Mouse (Mus musculus): ENCODE data around the gene Sec14l1. TPM values are rescaled to one million over a fixed set of nuclear protein-coding genes. Genes with fewer than 3 reads are reported as not detected.
"Not testable (repeated sequence)": the region's sequence is repeated elsewhere in the genome, so short reads cannot be mapped to it uniquely, and the experiment has no call there.

Sec14l1 gene
- polyA plus RNA-seq, 1 experiment from 2014 or later: 22.3 TPM

- Histone ChIP-seq H3K27me3 (replicated peaks; ENCODE audit: control insufficient read depth, insufficient read depth, low read length) (no peaks in the 10 kb centered on the region), H3K4me2 (ENCODE audit: low read length) (no peak overlapping the region), H3K4me1 (replicated peaks; ENCODE audit: control insufficient read depth, insufficient read depth, low read length) (0 out of 2 replicates have a peak, but pooled peaks cover 10% of the 10 kb centered on the region), H3K27ac (ENCODE audit: low read depth) (peak overlapping the region; percentile 43), H3K36me3 (ENCODE audit: control insufficient read depth, insufficient read depth, low read length) (peaks cover 23% of the 10 kb centered on the region), H3K4me3 (ENCODE audit: low read depth, low read length) (no peak overlapping the region), H3K9me3 (ENCODE audit: control insufficient read depth, low read length) (no peaks in the 10 kb centered on the region), H3K9ac (ENCODE audit: low read length) (no peak overlapping the region)
- ATAC-seq (replicated peaks; ENCODE audit: low FRiP score, low TSS enrichment, low read depth): no peak
- DNase-seq (ENCODE audit: low spot score): no peak
- WGBS: 64% methylated on average over 19 of the region's 19 CpGs
Observed at GRCm38 (mm10) chr11:117083052-117083881, 31.7 kb upstream of the Sec14l1 start.

DNA sequence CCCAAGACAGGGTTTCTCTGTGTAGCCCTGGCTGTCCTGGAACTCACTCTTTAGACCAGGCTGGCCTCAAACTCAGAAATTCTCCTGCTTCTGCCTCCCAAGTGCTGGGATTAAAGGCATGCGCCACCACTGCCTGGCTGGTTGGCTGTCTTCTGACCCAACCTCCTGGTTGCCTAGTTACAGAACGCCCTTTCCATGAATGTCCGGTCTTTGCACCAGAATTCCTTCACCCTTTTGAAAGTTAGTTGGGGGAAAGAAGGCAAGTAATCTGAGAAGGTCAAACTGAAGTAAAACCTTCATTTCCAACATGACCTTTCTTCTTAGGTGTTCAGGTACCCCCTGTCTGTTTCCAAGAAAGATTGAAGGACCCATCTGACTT lies 31.1 kb upstream of the Sec14l1 start:
- H3K4me3 ChIP-seq (ENCODE audit: low read depth, low read length); DNase-seq (ENCODE audit: low spot score); H3K27ac ChIP-seq (ENCODE audit: low read depth); H3K4me2 ChIP-seq (ENCODE audit: low read length); H3K27me3 ChIP-seq (replicated peaks; ENCODE audit: control insufficient read depth, insufficient read depth, low read length); ATAC-seq (replicated peaks; ENCODE audit: low FRiP score, low TSS enrichment, low read depth); H3K9ac ChIP-seq (ENCODE audit: low read length); H3K4me1 ChIP-seq (replicated peaks; ENCODE audit: control insufficient read depth, insufficient read depth, low read length); H3K9me3 ChIP-seq (ENCODE audit: control insufficient read depth, low read length): not testable (repeated sequence)
- WGBS: 95% methylated on average over 3 of the region's 3 CpGs
- H3K36me3 ChIP-seq (ENCODE audit: control insufficient read depth, insufficient read depth, low read length): peaks cover 17% of the 10 kb centered on the region

- no peaks in the 10 kb centered on the region for H3K9me3 ChIP-seq (ENCODE audit: control insufficient read depth, low read length)
- peaks cover 9% of the 10 kb centered on the region; the same call in 1 of the 2 replicates for H3K4me1 ChIP-seq (replicated peaks; ENCODE audit: control insufficient read depth, insufficient read depth, low read length)
- ATAC-seq (replicated peaks; ENCODE audit: low FRiP score, low TSS enrichment, low read depth) (no peak), DNase-seq (ENCODE audit: low spot score) (no peak)
- 80% methylated on average over 10 of the region's 10 CpGs for WGBS
- H3K27ac ChIP-seq (ENCODE audit: low read depth): no peak overlapping the region
- no peak overlapping the region for H3K9ac ChIP-seq (ENCODE audit: low read length)
- H3K4me2 ChIP-seq (ENCODE audit: low read length): no peak overlapping the region
- H3K36me3 ChIP-seq (ENCODE audit: control insufficient read depth, insufficient read depth, low read length): no peaks in the 10 kb centered on the region
- no peaks in the 10 kb centered on the region for H3K27me3 ChIP-seq (replicated peaks; ENCODE audit: control insufficient read depth, insufficient read depth, low read length)
- no peak overlapping the region for H3K4me3 ChIP-seq (ENCODE audit: low read depth, low read length)
Observed at GRCm38 (mm10) chr11:117086215-117086614, 28.8 kb upstream of the Sec14l1 start.

- Histone ChIP-seq H3K27ac (ENCODE audit: low read depth) (no peak overlapping the region), H3K27me3 (replicated peaks; ENCODE audit: control insufficient read depth, insufficient read depth, low read length) (no peaks in the 10 kb centered on the region), H3K36me3 (ENCODE audit: control insufficient read depth, insufficient read depth, low read length) (no peaks in the 10 kb centered on the region), H3K9me3 (ENCODE audit: control insufficient read depth, low read length) (no peaks in the 10 kb centered on the region), H3K4me1 (replicated peaks; ENCODE audit: control insufficient read depth, insufficient read depth, low read length) (peaks cover 12% of the 10 kb centered on the region), H3K4me3 (ENCODE audit: low read depth, low read length) (no peak overlapping the region), H3K9ac (ENCODE audit: low read length) (no peak overlapping the region), H3K4me2 (ENCODE audit: low read length) (no peak overlapping the region)
- 72% methylated on average over 9 of the region's 9 CpGs for WGBS
- no peak for DNase-seq (ENCODE audit: low spot score)
- ATAC-seq (replicated peaks; ENCODE audit: low FRiP score, low TSS enrichment, low read depth): no peak
Observed at GRCm38 (mm10) chr11:117087036-117087799, 27.8 kb upstream of the Sec14l1 start.

- H3K4me1 ChIP-seq (replicated peaks; ENCODE audit: control insufficient read depth, insufficient read depth, low read length): peaks cover 12% of the 10 kb centered on the region
- no peaks in the 10 kb centered on the region for H3K36me3 ChIP-seq (ENCODE audit: control insufficient read depth, insufficient read depth, low read length)
- no peak overlapping the region for H3K9ac ChIP-seq (ENCODE audit: low read length)
- no peak overlapping the region for H3K4me2 ChIP-seq (ENCODE audit: low read length)
- no peak overlapping the region for H3K4me3 ChIP-seq (ENCODE audit: low read depth, low read length)
- WGBS: 78% methylated on average over 13 of the region's 13 CpGs
- DNase-seq (ENCODE audit: low spot score): no peak
- H3K27me3 ChIP-seq (replicated peaks; ENCODE audit: control insufficient read depth, insufficient read depth, low read length): no peaks in the 10 kb centered on the region
- H3K9me3 ChIP-seq (ENCODE audit: control insufficient read depth, low read length): no peaks in the 10 kb centered on the region
- no peak overlapping the region for H3K27ac ChIP-seq (ENCODE audit: low read depth)
- no peak for ATAC-seq (replicated peaks; ENCODE audit: low FRiP score, low TSS enrichment, low read depth)
Observed at GRCm38 (mm10) chr11:117088271-117088991, 26.5 kb upstream of the Sec14l1 start.

GRCm38 (mm10) chr11:117089673-117090419 lies 25.1 kb upstream of the Sec14l1 start:
- H3K9me3 ChIP-seq (ENCODE audit: control insufficient read depth, low read length): no peaks in the 10 kb centered on the region
- no peak for DNase-seq (ENCODE audit: low spot score)
- H3K27me3 ChIP-seq (replicated peaks; ENCODE audit: control insufficient read depth, insufficient read depth, low read length): no peaks in the 10 kb centered on the region
- no peak overlapping the region for H3K4me2 ChIP-seq (ENCODE audit: low read length)
- H3K36me3 ChIP-seq (ENCODE audit: control insufficient read depth, insufficient read depth, low read length): no peaks in the 10 kb centered on the region
- no peak overlapping the region for H3K4me3 ChIP-seq (ENCODE audit: low read depth, low read length)
- 64% methylated on average over 9 of the region's 9 CpGs for WGBS
- no peak overlapping the region for H3K9ac ChIP-seq (ENCODE audit: low read length)
- H3K4me1 ChIP-seq (replicated peaks; ENCODE audit: control insufficient read depth, insufficient read depth, low read length): peaks cover 12% of the 10 kb centered on the region
- ATAC-seq (replicated peaks; ENCODE audit: low FRiP score, low TSS enrichment, low read depth): no peak
- no peak overlapping the region for H3K27ac ChIP-seq (ENCODE audit: low read depth)

DNA sequence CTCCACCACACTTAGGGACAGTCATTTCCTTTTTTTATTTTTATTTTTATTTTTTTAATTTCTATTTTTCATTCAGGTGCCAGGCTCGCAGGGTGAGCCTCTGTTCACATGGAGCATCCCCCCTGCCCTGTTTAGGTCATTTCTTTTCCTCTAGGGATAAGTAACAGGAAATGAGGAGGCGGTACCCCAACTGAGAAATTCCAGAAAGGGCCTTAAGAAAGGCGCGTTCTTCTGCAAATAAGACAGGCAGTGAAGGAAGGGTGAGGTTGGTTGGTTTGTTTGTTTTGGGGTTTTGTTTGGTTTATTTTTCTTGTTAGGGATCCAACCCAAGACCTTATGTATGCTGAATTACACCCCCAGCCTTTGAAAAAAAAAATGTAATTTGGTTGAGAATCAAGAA lies 23.6 kb upstream of the Sec14l1 start:
- Histone ChIP-seq H3K4me2 (ENCODE audit: low read length) (peak overlapping the region; percentile 39), H3K9me3 (ENCODE audit: control insufficient read depth, low read length) (no peaks in the 10 kb centered on the region), H3K27ac (ENCODE audit: low read depth) (peak overlapping the region; percentile 34; the same call in 1 of the 2 replicates), H3K4me1 (replicated peaks; ENCODE audit: control insufficient read depth, insufficient read depth, low read length) (peaks cover 12% of the 10 kb centered on the region), H3K4me3 (ENCODE audit: low read depth, low read length) (no peak overlapping the region), H3K36me3 (ENCODE audit: control insufficient read depth, insufficient read depth, low read length) (no peaks in the 10 kb centered on the region), H3K9ac (ENCODE audit: low read length) (no peak overlapping the region), H3K27me3 (replicated peaks; ENCODE audit: control insufficient read depth, insufficient read depth, low read length) (no peaks in the 10 kb centered on the region)
- WGBS: 19% methylated on average over 4 of the region's 4 CpGs
- DNase-seq (ENCODE audit: low spot score): no peak
- no peak for ATAC-seq (replicated peaks; ENCODE audit: low FRiP score, low TSS enrichment, low read depth)

DNA sequence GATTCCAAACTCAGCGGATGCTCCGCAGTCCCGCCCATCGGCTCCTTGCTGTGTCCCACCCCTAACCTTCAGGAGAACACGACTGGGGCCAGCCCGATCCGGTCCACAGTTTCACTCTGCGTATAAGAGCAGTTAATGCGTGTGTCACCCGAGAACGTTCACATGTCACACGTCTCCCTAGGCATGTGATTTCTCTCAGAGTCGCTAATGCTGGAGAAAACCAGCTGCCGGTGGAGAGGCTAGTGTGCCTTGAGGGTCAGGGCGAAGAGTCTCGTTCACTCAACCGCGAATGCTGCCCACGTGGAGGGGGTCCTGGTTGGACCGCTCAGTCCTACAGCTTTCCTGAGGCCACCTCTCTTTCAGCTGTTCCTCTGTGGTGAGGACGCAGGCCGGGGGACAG lies 23.1 kb upstream of the Sec14l1 start:
- Histone ChIP-seq H3K36me3 (ENCODE audit: control insufficient read depth, insufficient read depth, low read length) (no peaks in the 10 kb centered on the region), H3K4me1 (replicated peaks; ENCODE audit: control insufficient read depth, insufficient read depth, low read length) (peaks cover 12% of the 10 kb centered on the region), H3K4me2 (ENCODE audit: low read length) (peak overlapping the region; percentile 39), H3K9ac (ENCODE audit: low read length) (no peak overlapping the region), H3K4me3 (ENCODE audit: low read depth, low read length) (no peak overlapping the region), H3K27me3 (replicated peaks; ENCODE audit: control insufficient read depth, insufficient read depth, low read length) (no peaks in the 10 kb centered on the region), H3K9me3 (ENCODE audit: control insufficient read depth, low read length) (no peaks in the 10 kb centered on the region), H3K27ac (ENCODE audit: low read depth) (peak overlapping the region; percentile 34; the same call in 1 of the 2 replicates)
- peak; percentile 37; the same call in 1 of the 2 replicates for ATAC-seq (replicated peaks; ENCODE audit: low FRiP score, low TSS enrichment, low read depth)
- DNase-seq (ENCODE audit: low spot score): peak; percentile 66
- 8% methylated on average over 22 of the region's 22 CpGs for WGBS

Measured in intestine, embryonic 14.5 days (tissue).